Mouse (Mus musculus): ENCODE results near the gene Serping1.

The Serping1 gene

DNA sequence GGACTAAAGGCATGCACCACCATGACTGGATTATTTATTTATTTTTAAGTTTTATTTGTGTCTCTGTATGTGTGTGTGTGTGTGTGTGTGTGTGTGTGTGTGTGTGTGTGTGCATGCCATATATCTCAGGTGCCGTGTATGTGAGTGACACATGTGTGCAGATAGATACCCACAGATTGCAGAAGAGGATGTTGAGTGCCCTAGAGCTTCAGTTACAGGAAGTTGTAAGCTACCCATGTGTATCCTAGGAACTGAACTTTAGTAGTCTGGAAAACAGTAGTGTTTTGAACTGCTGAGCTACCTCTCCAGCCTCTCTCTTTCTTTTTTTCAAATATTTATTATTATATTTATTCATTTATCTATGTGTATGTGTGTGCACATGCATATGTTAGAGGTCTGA, 8.1 kb upstream of the Serping1 start:
- no peak for DNase-seq (ENCODE audit: low spot score in 2 of 2)

DNA sequence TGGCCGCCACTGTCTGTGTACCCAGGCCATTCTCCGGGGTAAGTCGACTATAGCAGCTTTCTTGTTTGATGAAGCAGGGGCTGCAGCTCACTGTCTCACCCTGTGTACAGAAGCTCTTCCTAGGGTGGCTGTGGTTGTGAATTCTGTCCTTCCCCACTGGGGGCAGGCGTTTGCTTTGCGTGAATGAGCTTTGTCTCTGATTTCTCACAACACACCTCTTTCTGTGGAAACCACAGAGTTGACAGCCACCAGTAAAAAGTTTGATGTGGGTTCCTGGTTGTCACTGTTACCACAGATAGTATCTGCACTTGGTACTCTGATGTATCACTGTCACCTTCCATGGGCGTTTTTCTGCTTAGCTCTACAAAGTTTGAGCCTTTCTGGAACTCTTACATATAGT, 4.0 kb upstream of the Serping1 start:
- peak; percentile 68 to 83 for DNase-seq (ENCODE audit: low spot score in 2 of 2)

DNA sequence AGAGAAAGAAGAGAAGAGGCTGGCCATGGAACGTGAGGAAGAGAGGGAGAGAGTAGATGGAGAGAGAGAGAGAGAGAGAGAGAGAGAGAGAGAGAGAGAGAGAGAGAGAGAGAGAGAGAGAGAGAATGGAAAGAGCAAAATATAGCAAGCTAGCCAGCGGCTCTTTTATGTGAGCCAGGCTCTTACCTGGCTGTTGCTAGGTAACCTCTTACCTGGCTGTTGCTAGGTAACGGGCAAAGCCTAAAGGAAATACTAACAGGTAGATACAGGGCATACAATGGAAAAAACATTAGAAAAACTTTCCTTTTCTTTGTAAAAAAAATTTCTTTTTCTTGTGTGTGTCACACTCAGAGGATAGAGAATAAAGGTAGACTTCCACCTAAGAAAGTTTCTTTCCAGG, 2.5 kb upstream of the Serping1 start:
- no peak for DNase-seq (ENCODE audit: low spot score in 2 of 2)

DNA sequence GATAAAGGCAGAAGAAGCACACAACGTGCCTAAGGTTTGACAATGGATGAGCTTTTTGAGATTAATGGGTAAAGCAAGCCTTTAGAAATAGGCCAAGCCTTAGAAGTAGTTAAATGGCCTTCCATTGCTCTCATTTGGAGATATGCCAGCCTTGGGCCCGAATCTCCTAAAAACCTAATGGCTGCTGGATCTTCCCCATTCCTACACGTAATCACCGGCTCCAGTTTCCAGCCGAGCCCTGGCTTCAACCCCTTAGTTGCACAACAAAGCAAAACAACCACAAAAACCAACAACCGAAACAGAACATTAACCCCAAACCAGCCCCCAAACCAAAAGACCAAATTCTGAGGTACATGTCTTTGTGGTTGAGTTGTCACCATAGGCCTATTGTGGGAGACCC, 421 bp upstream of the Serping1 start:
- no peak for DNase-seq (ENCODE audit: low spot score in 2 of 2)

DNA sequence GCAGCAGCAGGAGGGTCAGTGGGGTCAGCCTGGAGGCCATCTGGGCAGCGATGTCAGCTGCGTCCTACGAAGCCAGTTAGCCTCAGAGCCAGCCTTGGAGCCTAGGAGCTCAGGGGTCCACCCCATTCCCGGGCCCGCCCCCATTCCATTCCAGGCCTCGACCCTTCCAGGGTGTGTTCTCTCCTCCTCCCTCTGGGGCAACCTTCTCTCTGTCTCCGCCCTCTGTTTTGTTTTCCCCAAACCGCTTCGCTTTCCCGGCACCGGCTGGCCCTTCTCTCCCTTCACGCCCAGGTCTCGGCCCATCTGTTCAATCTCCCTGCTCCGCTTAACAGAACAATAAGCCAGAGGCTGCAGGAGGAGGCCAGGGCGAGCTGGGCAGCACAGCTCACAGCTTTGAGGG, 493 bp downstream of the Serping1 start:
- DNase-seq (ENCODE audit: low spot score in 2 of 2): no peak

DNA sequence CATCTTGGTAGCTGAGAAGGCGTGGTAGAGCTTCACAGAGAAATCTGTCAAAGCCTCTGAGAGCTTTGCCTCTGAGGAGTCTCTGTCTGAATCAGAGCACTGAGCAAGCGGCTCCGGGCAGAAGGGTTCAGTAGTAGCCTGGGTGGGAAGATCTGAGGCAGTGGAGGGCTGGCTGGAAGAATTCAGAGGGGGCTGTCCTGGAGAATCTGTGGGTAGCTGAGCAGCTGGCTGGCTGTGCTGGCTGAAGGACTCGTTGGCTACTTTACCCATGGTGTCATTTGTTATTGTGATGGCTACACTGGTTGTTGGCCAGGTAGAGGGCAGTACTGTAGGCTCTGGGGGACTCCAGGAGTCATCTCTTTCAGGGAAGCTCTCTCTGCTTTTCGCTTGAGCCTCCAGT, 2.0 kb downstream of the Serping1 start:
- no peak for DNase-seq (ENCODE audit: low spot score in 2 of 2)

DNA sequence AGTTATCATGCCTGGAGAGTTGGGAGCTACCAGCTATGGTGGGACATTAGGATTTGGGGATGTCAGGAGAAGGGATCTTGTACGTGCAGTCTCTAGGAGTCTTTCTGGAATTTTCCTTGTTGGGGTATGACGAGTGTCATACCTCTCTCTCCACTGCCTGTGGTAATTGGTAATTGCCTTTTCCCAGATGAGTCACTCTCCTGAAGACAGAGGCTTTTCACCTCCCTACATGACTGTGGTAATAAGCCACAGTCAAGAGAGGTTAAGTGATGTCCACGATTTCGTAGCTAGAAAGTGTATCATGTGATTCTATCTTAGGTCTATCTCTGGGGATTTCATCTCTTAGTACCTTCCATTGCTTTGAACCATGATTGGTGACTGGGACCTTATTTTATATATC, 2.8 kb downstream of the Serping1 start:
- DNase-seq (ENCODE audit: low spot score in 2 of 2): no peak

DNA sequence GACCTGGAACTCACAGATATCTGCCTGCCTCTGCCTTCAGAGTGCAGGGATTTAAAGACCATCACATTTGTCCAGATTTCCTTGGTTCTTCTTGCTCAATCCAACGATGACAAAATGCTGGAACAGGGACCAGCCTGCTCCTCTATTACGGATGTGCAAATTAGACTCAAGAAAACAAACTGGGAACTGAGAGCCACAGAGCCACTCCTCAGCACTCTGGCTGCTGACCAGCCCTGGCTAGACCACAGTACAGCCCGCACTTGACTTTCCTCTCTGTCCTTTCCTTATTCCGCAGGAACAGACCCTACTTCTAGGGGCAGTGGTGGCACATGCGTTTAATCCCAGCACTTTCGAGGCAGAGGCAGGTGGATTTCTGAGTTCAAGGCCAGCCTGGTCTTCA, 4.7 kb downstream of the Serping1 start:
- DNase-seq (ENCODE audit: low spot score in 2 of 2): no peak

DNA sequence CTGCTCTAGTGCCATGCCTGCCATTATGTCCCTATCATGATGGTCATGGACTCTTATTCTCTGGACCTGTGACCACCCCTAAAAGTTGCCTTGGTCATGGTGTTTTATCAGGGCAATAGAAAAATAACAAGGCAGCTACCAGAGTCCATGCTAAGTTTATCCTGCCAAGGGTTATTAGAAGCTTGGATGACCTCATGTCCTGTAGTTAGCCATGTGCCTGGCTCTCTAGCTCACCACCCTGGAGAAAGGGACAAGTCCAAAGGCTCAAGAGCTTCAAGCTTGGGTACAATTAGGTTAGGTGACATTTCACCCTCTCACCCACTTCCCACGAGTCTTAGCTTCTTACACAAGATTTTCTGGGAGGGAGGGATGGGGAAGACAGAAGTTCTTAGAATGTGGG, 12.4 kb downstream of the Serping1 start:
- no peak for DNase-seq (ENCODE audit: low spot score in 2 of 2)

DNA sequence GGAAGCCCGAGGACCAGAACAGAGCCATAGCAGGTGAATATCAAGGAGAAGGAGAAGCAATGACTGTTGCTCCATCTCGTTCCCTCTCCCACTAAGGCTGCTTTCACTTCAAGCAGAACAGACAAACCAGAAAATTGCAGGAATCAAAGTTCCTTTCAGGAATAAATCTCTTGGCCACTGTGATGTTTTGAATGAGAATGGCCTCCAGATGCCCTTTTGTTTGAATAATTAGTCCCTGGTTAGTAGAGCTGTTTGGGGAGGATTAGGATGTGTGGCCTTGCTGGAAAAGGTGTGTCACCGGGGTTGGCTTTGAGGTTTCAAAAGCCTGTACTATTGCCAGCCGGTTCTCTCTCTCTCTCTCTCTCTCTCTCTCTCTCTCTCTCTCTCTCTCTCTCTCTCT, 12.9 kb downstream of the Serping1 start:
- DNase-seq (ENCODE audit: low spot score in 2 of 2): no peak

DNA sequence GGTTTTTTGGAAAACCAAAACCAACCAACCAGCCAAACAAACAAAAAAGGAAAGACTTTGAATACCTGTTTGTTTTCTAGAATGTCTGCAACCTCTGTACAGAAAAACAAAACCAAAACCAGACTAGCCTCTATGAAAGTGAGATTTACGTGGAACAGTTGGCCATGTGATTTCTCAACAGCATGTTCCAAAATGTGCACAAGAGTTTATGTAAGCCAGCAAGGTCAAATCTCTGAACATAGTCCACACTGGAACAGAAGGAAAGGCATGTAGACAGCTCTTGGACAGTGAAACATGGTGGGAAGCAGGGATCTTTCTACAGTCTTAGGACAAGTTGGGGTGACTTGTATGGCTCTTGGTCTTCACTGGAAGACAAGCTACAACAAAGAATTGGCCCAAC, 13.4 kb downstream of the Serping1 start:
- no peak for DNase-seq (ENCODE audit: low spot score in 2 of 2)

DNA sequence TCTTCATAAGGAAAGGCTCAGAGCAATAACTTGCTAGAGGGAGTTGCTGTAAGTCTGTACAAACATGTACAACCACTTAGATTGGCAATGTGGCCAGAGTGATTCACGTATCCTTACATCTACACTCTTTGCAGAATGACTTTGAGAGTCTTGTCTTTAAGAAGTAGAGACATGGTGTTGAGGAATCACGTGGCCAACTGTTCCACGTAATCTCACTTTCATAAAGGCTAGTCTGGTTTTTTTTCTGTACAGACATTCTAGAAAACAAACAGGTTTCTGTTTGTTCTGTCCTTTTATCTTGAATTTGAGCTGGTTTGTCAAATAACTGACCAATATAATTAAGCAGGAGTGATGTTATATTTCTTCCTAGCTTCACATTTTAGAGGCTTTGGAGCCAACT, 13.9 kb downstream of the Serping1 start:
- no peak for DNase-seq (ENCODE audit: low spot score in 2 of 2)

DNA sequence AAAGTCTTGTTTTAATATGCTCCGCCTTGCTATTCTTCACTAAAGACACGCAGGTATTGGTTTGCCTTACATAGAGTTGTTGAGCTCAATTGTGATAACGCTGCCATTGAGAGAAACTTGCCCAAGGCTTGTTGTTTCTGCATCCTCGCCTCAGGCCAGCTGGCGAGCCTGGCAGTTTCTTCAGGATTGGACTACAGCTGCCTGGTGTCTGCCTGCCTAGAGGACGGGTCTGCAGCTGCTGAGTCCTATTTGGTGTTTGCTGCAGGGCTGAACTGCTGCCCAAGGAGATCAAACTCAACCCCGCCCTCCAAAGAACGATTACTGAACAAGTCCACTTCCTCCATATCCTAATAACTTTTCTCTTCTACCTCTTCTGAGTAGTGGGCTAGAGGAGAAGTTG, 14.5 kb downstream of the Serping1 start:
- DNase-seq (ENCODE audit: low spot score in 2 of 2): no peak

DNA sequence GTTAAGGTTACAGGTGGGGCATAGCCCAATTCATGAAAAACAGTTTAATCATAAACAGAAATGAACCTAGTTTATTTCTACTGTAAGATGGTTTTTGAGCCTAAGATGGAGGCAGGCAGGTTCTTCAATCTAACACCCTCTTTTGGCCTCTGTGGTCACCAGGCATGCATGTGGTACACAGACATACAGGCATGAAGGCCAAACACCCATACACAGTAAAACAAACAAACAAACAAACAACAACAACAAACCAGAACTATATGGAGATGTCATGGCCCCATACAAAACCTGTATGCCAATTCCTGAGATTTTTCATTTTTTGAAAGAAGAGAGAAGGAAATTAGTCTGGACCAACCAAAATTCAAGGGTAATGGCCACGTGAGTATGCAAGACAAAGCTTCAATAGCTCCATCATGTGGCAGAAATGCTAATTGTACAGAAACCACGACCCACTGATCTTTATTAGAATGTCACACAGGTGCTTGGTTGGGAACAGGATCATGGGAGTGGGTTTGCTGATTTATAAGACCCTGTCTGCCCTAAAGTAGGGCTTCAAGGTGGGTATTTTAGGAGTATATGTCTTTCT, 16.6 kb downstream of the Serping1 start:
- DNase-seq (ENCODE audit: low spot score in 2 of 2): no peak

DNA sequence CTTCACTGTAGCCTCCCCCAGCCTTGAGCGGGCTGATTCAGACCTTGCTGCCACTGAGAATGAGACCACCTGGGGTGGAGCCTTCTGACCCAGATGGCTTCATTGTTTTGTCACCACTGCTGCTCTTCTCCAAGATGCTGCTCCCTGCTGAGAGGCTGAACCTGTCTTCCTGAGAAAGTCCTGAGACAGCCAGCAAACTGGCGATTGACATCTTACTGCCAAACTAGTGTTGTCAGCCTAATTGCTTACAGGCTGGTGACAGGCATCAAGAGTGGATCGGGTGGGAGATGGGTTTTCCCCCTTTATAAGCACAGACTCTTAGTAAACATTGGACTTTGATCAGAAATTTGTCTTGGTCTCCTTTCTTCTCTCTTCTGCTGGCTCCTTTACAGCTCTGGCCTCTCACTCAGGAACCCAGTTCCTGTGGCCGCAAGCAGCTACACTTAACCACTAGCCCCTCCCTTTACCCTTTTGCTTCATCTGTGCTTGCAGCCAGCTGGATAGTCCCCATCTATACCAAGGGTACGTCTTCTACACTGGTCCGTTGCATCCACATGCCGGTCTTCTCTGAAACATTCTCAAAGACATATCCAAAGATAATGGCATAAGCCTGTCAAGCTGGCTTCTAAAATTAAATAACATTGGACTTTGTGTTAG, 18.1 kb downstream of the Serping1 start:
- DNase-seq (ENCODE audit: low spot score in 2 of 2): no peak

DNA sequence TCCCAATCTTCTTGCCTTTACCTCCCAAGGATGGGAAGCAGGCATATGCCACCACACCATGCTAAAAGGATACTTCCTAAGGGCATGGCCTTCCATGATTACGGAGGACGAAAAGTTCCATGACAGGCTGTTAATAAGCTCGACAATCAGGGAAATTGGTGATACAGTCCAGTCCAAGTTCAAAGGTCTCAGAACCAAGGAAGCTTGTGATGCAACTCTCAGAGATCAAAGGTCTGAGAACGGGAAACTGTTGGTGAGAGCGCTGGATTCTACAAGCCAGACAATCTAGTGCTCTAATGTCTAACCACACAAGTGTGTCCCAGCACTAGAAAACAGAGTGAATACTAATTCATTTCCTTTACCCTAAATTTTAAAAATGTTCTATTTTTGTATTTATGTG, 19.0 kb downstream of the Serping1 start:
- no peak for DNase-seq (ENCODE audit: low spot score in 2 of 2)

DNA sequence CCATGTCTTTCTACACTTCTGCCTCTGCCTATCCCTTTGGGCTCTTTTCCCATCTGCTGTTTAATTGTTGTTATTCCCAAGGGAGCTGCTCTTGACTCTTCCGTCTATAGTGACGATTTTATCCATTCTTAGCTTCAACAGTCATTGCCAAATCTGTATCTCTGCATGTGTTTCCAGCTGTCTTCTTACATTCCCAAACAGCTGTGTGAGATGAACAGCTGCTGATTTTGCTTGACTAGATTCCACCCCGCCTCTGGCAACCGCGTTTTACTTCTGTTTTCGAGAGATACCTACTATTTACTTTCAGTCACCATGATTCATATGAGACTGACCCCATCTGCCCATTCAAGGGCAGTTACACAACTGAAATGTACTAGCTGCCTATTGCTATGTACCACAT, 25.1 kb downstream of the Serping1 start:
- no peak for DNase-seq (ENCODE audit: low spot score in 2 of 2)

DNA sequence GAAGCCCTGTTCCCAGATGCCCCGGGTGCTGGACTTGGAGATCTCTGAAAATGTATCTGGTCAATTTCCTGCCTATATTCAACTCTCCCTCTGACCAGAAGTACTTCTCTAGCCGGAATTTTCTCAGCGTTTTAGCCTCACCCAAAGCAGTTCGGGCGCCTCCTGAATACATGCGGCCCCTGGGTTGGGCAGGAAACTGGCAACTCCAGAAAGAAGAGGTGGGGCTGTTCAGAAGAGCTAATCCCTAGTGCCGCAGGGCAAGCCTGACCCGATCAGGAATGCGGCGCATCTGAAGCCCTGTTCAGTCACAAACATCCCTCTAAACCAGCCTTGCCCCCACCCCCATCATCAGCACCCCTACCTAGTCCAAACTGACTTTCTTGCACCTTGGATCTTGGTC, 31.1 kb downstream of the Serping1 start:
- no peak for DNase-seq (ENCODE audit: low spot score in 2 of 2)

DNA sequence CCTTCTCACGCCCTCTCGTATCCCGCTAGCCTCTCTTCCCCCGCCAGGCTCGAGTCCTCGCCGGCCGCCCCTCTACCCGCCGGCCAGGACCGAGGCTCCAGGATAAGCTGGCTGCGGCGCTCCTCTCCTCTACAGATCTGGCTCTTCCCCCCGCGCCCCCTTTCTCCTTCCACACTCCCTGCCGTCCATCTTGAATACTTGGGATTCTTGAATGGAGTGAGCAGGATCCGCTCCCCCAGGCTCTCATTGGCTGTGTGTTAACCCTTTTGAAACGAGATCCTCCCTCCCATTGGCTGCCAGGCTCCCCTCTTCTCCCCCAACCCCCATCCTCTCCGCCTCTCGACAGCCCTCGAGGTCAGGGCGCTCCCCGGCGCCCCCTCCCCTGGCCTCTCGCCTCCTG, 31.7 kb downstream of the Serping1 start, which contains the start of gene Gm19426:
Gene Gm19426 (minus strand): TSS at position 95 of the 400 bp plus-strand sequence.
- no peak for DNase-seq (ENCODE audit: low spot score in 2 of 2)

DNA sequence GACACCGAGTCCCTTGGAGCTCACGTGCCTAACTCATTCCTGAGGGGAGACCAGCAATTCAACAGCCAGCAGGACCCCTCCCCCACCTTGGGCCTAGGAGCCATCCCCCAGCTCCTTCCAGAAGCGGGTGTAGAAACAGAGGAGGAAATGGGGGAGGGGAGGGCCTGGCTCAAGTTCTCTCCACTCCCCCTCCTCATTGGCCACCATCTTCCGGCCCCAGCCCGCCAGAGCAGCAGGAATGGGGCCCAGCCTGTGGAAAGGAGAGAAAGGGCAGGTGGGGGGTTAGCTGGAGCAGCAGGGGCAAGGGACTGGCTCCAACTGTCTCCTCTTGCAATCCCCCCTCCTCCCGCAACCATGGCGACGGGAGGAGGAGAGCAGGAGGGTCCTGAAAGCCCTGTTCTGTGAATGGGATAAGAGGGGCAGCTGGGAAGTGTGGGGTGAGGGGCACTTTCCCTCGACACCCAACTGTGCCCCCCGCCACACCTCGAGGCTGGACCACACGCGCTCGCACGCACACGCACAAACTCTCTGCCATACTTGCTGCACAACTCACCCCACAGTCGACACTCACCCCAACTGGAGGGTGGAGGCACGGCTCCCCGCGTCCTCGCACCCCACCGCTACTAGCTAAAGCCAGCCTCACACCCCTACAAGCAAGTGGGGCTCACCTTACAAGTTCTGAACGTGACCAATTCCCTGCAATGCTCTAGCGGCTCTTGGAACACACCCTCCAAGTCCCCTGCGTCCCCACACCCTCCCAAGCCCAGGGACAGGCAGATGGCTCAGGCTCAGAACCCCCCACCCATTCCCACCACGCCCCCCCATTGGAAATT, 32.6 kb downstream of the Serping1 start:
- no peak for DNase-seq (ENCODE audit: low spot score in 2 of 2)

DNA sequence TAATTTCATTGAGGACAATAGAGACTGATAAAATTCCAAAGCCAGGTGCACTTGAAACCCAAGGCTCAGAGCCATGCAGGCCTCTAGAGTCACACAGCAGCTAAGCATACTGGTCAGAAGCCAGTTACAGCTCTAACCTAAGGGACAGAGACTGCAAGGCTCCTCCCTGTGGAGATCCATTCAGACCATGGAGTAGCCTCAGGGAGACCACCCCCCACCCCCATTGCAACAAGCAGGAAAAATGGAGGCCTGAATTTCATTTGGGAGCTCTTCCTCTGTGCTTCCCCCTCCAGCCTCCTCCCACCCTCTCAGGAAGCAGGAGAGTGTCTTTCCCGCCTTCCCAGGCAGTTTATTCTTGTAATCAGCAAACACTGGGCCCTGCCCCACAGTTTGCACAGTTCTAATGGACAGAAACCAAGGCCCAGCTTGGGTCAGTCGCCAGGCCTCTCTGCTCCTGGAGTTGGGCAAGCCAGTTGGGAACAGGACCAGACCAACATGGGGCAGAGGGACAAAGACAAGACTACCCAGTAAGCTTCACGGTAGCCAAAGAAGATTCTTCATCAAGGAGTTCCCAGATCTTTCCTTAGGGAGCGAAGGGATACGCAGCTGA, 33.3 kb downstream of the Serping1 start:
- no peak for DNase-seq (ENCODE audit: low spot score in 2 of 2)

DNA sequence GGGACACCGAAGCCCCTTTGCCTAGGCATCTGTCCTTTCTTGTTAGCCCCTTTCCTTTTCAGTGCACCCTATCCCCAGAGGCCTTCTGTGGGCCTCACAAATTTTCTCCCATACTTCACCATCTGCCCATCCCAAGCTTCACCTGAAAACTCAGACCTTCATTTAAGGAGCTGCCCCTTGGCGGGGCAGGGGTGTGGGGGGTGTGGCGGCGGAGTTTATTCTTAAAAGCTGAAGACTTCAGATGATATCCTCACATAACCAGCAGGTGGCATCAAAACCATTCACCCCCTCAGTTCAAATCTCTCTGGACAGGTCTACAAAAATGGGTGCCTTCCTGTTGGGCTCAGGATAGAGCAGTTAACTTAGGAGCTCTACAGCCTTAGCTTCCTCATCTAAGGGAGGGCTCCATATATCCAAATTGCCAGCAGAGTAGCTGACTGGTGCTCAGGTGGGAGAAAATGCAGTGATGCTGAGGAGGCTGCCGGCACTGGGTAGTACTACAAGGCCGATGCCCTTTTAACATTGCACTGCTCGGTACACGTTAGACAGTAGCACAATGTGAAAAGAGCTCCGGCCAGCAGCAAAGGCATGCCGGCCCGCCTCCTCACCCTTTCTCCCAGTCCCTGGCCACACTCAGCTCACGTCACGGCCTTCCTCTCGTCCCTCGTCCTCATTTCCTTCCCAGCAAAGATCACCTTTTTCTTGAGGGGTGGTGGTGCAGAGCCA, 34.5 kb downstream of the Serping1 start:
- DNase-seq (ENCODE audit: low spot score in 2 of 2): no peak

All from natural killer cell, adult 2 months (primary cell).